Mouse (Mus musculus): ENCODE data around the gene Atp1b3. TPM values are rescaled to one million over a fixed set of nuclear protein-coding genes. Genes with fewer than 3 reads are reported as not detected.
A peak's percentile ranks its signal among the peaks of the same experiment; 100 is the strongest.

Atp1b3 gene
- polyA plus RNA-seq, 1 experiment from 2014 or later: 150 TPM

GRCm38 (mm10) chr9:96383714-96384487, 19.7 kb upstream of the Atp1b3 start:
- no peak overlapping the region for H3K4me2 ChIP-seq (replicated peaks)
- no peak for ATAC-seq (replicated peaks)
- WGBS: 81% methylated on average over 18 of the region's 18 CpGs
- no peaks in the 10 kb centered on the region for H3K27me3 ChIP-seq
- H3K27ac ChIP-seq (replicated peaks): no peak overlapping the region
- H3K9ac ChIP-seq (replicated peaks): no peak overlapping the region
- no peaks in the 10 kb centered on the region for H3K9me3 ChIP-seq
- no peaks in the 10 kb centered on the region for H3K4me1 ChIP-seq
- H3K36me3 ChIP-seq: no peaks in the 10 kb centered on the region
- H3K4me3 ChIP-seq: no peak overlapping the region

- 85% methylated on average over 4 of the region's 4 CpGs for WGBS
- Histone ChIP-seq H3K9ac (replicated peaks) (no peak overlapping the region), H3K4me2 (replicated peaks) (no peak overlapping the region), H3K27me3 (no peaks in the 10 kb centered on the region), H3K4me1 (no peaks in the 10 kb centered on the region), H3K9me3 (no peaks in the 10 kb centered on the region), H3K36me3 (no peaks in the 10 kb centered on the region), H3K4me3 (no peak overlapping the region), H3K27ac (replicated peaks) (no peak overlapping the region)
- no peak for ATAC-seq (replicated peaks)
Observed at GRCm38 (mm10) chr9:96382756-96383155, 18.5 kb upstream of the Atp1b3 start.

GRCm38 (mm10) chr9:96381393-96381792, 17.2 kb upstream of the Atp1b3 start:
- Histone ChIP-seq H3K9ac (replicated peaks) (no peak overlapping the region), H3K27ac (replicated peaks) (no peak overlapping the region), H3K4me2 (replicated peaks) (no peak overlapping the region), H3K36me3 (no peaks in the 10 kb centered on the region), H3K9me3 (no peaks in the 10 kb centered on the region), H3K4me1 (no peaks in the 10 kb centered on the region), H3K27me3 (no peaks in the 10 kb centered on the region), H3K4me3 (no peak overlapping the region)
- WGBS: 87% methylated on average over 13 of the region's 13 CpGs
- no peak for ATAC-seq (replicated peaks)

- Histone ChIP-seq H3K9me3 (no peaks in the 10 kb centered on the region), H3K36me3 (no peaks in the 10 kb centered on the region), H3K4me1 (no peaks in the 10 kb centered on the region), H3K9ac (replicated peaks) (no peak overlapping the region), H3K27me3 (no peaks in the 10 kb centered on the region), H3K4me2 (replicated peaks) (no peak overlapping the region), H3K4me3 (no peak overlapping the region), H3K27ac (replicated peaks) (no peak overlapping the region)
- no peak for ATAC-seq (replicated peaks)
- 86% methylated on average over 7 of the region's 7 CpGs for WGBS
Observed at GRCm38 (mm10) chr9:96379551-96379950, 15.3 kb upstream of the Atp1b3 start.

- ATAC-seq (replicated peaks): no peak
- no peak overlapping the region for H3K27ac ChIP-seq (replicated peaks)
- H3K9ac ChIP-seq (replicated peaks): no peak overlapping the region
- no peaks in the 10 kb centered on the region for H3K9me3 ChIP-seq
- H3K4me3 ChIP-seq: no peak overlapping the region
- H3K4me1 ChIP-seq: no peaks in the 10 kb centered on the region
- no peaks in the 10 kb centered on the region for H3K36me3 ChIP-seq
- WGBS: 81% methylated on average over 5 of the region's 5 CpGs
- H3K27me3 ChIP-seq: no peaks in the 10 kb centered on the region
- no peak overlapping the region for H3K4me2 ChIP-seq (replicated peaks)
Observed at GRCm38 (mm10) chr9:96378747-96379146, 14.5 kb upstream of the Atp1b3 start.

GRCm38 (mm10) chr9:96377096-96377495, 12.9 kb upstream of the Atp1b3 start:
- Histone ChIP-seq H3K9me3 (no peaks in the 10 kb centered on the region), H3K4me3 (no peak overlapping the region), H3K9ac (replicated peaks) (no peak overlapping the region), H3K27ac (replicated peaks) (no peak overlapping the region), H3K36me3 (no peaks in the 10 kb centered on the region), H3K4me1 (no peaks in the 10 kb centered on the region), H3K27me3 (no peaks in the 10 kb centered on the region), H3K4me2 (replicated peaks) (no peak overlapping the region)
- ATAC-seq (replicated peaks): no peak
- WGBS: 100% methylated on average over 1 of the region's 1 CpGs

- Histone ChIP-seq H3K27ac (replicated peaks) (no peak overlapping the region), H3K9ac (replicated peaks) (no peak overlapping the region), H3K4me3 (no peak overlapping the region), H3K27me3 (no peaks in the 10 kb centered on the region), H3K9me3 (no peaks in the 10 kb centered on the region), H3K4me2 (replicated peaks) (no peak overlapping the region), H3K4me1 (no peaks in the 10 kb centered on the region), H3K36me3 (no peaks in the 10 kb centered on the region)
- no peak for ATAC-seq (replicated peaks)
- 89% methylated on average over 3 of the region's 3 CpGs for WGBS
Observed at GRCm38 (mm10) chr9:96375819-96376218, 11.6 kb upstream of the Atp1b3 start.

- H3K9me3 ChIP-seq: no peaks in the 10 kb centered on the region
- no peaks in the 10 kb centered on the region for H3K4me1 ChIP-seq
- no peak overlapping the region for H3K4me3 ChIP-seq
- no peaks in the 10 kb centered on the region for H3K36me3 ChIP-seq
- H3K27ac ChIP-seq (replicated peaks): no peak overlapping the region
- no peak overlapping the region for H3K4me2 ChIP-seq (replicated peaks)
- ATAC-seq (replicated peaks): no peak
- no peaks in the 10 kb centered on the region for H3K27me3 ChIP-seq
- 84% methylated on average over 5 of the region's 5 CpGs for WGBS
- H3K9ac ChIP-seq (replicated peaks): no peak overlapping the region
Observed at GRCm38 (mm10) chr9:96371075-96371474, 6.8 kb upstream of the Atp1b3 start.

GRCm38 (mm10) chr9:96369654-96370384, 5.6 kb upstream of the Atp1b3 start:
- H3K9me3 ChIP-seq: no peaks in the 10 kb centered on the region
- H3K4me3 ChIP-seq: no peak overlapping the region
- H3K4me2 ChIP-seq (replicated peaks): no peak overlapping the region
- no peaks in the 10 kb centered on the region for H3K36me3 ChIP-seq
- H3K9ac ChIP-seq (replicated peaks): no peak overlapping the region
- H3K27ac ChIP-seq (replicated peaks): no peak overlapping the region
- ATAC-seq (replicated peaks): no peak
- H3K27me3 ChIP-seq: no peaks in the 10 kb centered on the region
- H3K4me1 ChIP-seq: no peaks in the 10 kb centered on the region
- WGBS: 63% methylated on average over 5 of the region's 5 CpGs

GRCm38 (mm10) chr9:96365271-96365872, 1.1 kb upstream of the Atp1b3 start:
- no peaks in the 10 kb centered on the region for H3K9me3 ChIP-seq
- no peaks in the 10 kb centered on the region for H3K27me3 ChIP-seq
- peaks cover 24% of the 10 kb centered on the region for H3K4me1 ChIP-seq
- H3K27ac ChIP-seq (replicated peaks): no peak overlapping the region
- no peaks in the 10 kb centered on the region for H3K36me3 ChIP-seq
- no peak overlapping the region for H3K4me2 ChIP-seq (replicated peaks)
- no peak overlapping the region for H3K9ac ChIP-seq (replicated peaks)
- 73% methylated on average over 6 of the region's 6 CpGs for WGBS
- no peak overlapping the region for H3K4me3 ChIP-seq
- no peak for ATAC-seq (replicated peaks)

GRCm38 (mm10) chr9:96363581-96364140, 581 bp downstream of the Atp1b3 start:
- peak overlapping the region; percentile 72 for H3K4me2 ChIP-seq (replicated peaks)
- H3K27ac ChIP-seq (replicated peaks): peak overlapping the region; percentile 87
- no peaks in the 10 kb centered on the region for H3K36me3 ChIP-seq
- peaks cover 29% of the 10 kb centered on the region for H3K4me1 ChIP-seq
- ATAC-seq (replicated peaks): peak; percentile 72
- WGBS: under 1% methylated on average over 64 of the region's 64 CpGs
- peak overlapping the region; percentile 68 for H3K9ac ChIP-seq (replicated peaks)
- H3K4me3 ChIP-seq: peak overlapping the region; percentile 53
- no peaks in the 10 kb centered on the region for H3K27me3 ChIP-seq
- H3K9me3 ChIP-seq: no peaks in the 10 kb centered on the region

GRCm38 (mm10) chr9:96360056-96360455, 4.2 kb downstream of the Atp1b3 start:
- Histone ChIP-seq H3K27ac (replicated peaks) (no peak overlapping the region), H3K27me3 (no peaks in the 10 kb centered on the region), H3K9me3 (no peaks in the 10 kb centered on the region), H3K9ac (replicated peaks) (no peak overlapping the region), H3K36me3 (no peaks in the 10 kb centered on the region), H3K4me3 (no peak overlapping the region), H3K4me2 (replicated peaks) (no peak overlapping the region), H3K4me1 (peaks cover 29% of the 10 kb centered on the region)
- WGBS: 91% methylated on average over 3 of the region's 3 CpGs
- no peak for ATAC-seq (replicated peaks)

Data from forebrain, embryonic 15.5 days (tissue).